Mouse (Mus musculus) embryo, embryonic 11.5 days (tissue): ENCODE results near the gene C1ra.
"Not testable (repeated sequence)": the region's sequence is repeated elsewhere in the genome, so short reads cannot be mapped to it uniquely, and the experiment has no call there.

Experiments used
- DNase-seq: peaks from one replicate; pipeline ENCODE4 v3.0.0-alpha.2; 2012; ENCODE audit warnings: low read depth, low spot score

The C1ra gene

GRCm38 (mm10) chr6:124485414-124486144, 26.6 kb upstream of the C1ra start:
- DNase-seq = no peak

GRCm38 (mm10) chr6:124487509-124487908, 24.7 kb upstream of the C1ra start:
- DNase-seq = no peak

- no peak for DNase-seq
These were observed 23.3 kb upstream of the C1ra start for GRCm38 (mm10) chr6:124488952-124489351.

GRCm38 (mm10) chr6:124491427-124491826, 20.8 kb upstream of the C1ra start:
- no peak for DNase-seq

- peak; percentile 68 for DNase-seq
These were observed 19.2 kb upstream of the C1ra start, which contains the start of gene C1rl for GRCm38 (mm10) chr6:124492842-124493561. C1rl (plus strand) TSS chr6:124493113.

- DNase-seq = no peak
These were observed 18.3 kb upstream of the C1ra start for GRCm38 (mm10) chr6:124493886-124494285.

GRCm38 (mm10) chr6:124496054-124496453, 16.2 kb upstream of the C1ra start:
- no peak for DNase-seq

- no peak for DNase-seq
These were observed 12.2 kb upstream of the C1ra start for GRCm38 (mm10) chr6:124499914-124500566.

- no peak for DNase-seq
These were observed 10.7 kb upstream of the C1ra start for GRCm38 (mm10) chr6:124501473-124501872.

GRCm38 (mm10) chr6:124502021-124502420, 10.2 kb upstream of the C1ra start:
- DNase-seq = no peak

- no peak for DNase-seq
These were observed 7.2 kb upstream of the C1ra start for GRCm38 (mm10) chr6:124505028-124505427.

GRCm38 (mm10) chr6:124506991-124507390, 5.2 kb upstream of the C1ra start:
- no peak for DNase-seq

GRCm38 (mm10) chr6:124508292-124508691, 3.9 kb upstream of the C1ra start:
- no peak for DNase-seq

GRCm38 (mm10) chr6:124509192-124509591, 3.0 kb upstream of the C1ra start:
- DNase-seq = not testable (repeated sequence)

GRCm38 (mm10) chr6:124511936-124512335, 269 bp upstream of the C1ra start:
- DNase-seq = no peak

- DNase-seq = not testable (repeated sequence)
These were observed 5.5 kb downstream of the C1ra start for GRCm38 (mm10) chr6:124517733-124518132.

GRCm38 (mm10) chr6:124522082-124522481, 9.9 kb downstream of the C1ra start:
- not testable (repeated sequence) for DNase-seq

GRCm38 (mm10) chr6:124527881-124528280, 15.7 kb downstream of the C1ra start:
- DNase-seq = no peak

- DNase-seq = no peak
These were observed 18.9 kb downstream of the C1ra start for GRCm38 (mm10) chr6:124531077-124531476.

- DNase-seq = not testable (repeated sequence)
These were observed 24.1 kb downstream of the C1ra start for GRCm38 (mm10) chr6:124536125-124536829.

- DNase-seq = not testable (repeated sequence)
These were observed 29.0 kb downstream of the C1ra start for GRCm38 (mm10) chr6:124541176-124541575.

GRCm38 (mm10) chr6:124542284-124542683, 30.1 kb downstream of the C1ra start, which contains the start of gene C1s1:
C1s1 (minus strand) TSS chr6:124542359.
- DNase-seq = peak; percentile 22
